In the genomic region with DNA sequence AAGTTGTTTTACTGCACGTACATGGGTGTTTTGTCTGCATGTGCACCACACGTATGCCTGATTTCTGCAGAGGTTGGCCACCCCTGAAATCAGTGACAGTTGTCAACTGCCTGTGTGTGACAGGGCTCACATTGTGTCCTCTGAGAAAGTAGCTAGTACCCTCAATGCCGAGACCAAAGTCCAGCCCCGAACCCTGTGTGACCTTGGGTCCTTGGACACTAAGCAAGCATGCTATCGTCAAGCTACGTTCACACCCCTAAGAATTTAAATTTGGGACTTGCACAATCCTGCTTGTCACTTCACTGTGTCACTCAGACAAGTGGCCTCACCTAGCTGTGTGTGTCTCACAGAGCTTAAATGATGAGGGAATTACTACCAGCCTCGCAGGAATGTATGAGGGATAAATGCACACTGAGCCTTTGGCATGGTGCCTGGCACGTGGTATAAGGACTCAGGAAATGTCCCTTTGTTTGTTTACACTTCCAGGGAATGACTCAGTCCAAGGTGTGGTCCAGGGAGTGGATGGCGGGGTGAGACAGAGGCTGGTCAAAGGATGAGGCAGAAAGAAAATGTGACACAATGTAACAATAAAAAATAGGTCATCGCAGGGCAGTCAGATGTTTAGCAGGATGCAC, we compare ENCODE assay signal across 13 mouse cellular contexts. TPM values are rescaled to one million over a fixed set of nuclear protein-coding genes. Genes with fewer than 3 reads are reported as not detected.
DNase-seq lines count a peak whose midpoint lies in the region; ATAC-seq lines count a peak whose summit lies in the region.
"Had no signal": no experiment of that assay in that cellular context is flagged by ENCODE, and none has a peak within 500 bp of the region (broad histone marks: within the 10 kb centered on the region; RNA-seq: fewer than 3 reads in every experiment).

No protein-coding gene starts in this region.

- H3K36me3 ChIP-seq in midbrain, embryonic 11.5 days (ENCODE audit: control insufficient read depth, insufficient read depth, low read length): no peaks in the 10 kb centered on the region
- H3K36me3 ChIP-seq in midbrain, embryonic 14.5 days (ENCODE audit: control insufficient read depth, insufficient read depth, low read length): peaks cover 5% of the 10 kb centered on the region
- peaks cover 23% of the 10 kb centered on the region for H3K36me3 ChIP-seq in liver, embryonic 15.5 days (replicated peaks)
- 0 out of 2 replicates have a peak, but pooled peaks cover under 1% of the 10 kb centered on the region for H3K36me3 ChIP-seq in stomach, embryonic 16.5 days (ENCODE audit: control insufficient read depth, insufficient read depth, low read length)

- WGBS in midbrain, embryonic 11.5 days: 77% methylated on average over 10 of the region's 10 CpGs
- WGBS in midbrain, embryonic 14.5 days: 75% methylated on average over 10 of the region's 10 CpGs
- WGBS in liver, embryonic 15.5 days (ENCODE audit: insufficient replicate concordance): 63% methylated on average over 10 of the region's 10 CpGs
- WGBS in stomach, embryonic 16.5 days: 43% methylated on average over 10 of the region's 10 CpGs

- H3K4me2 ChIP-seq in midbrain, embryonic 11.5 days: no peak overlapping the region
- no peak overlapping the region for H3K4me2 ChIP-seq in midbrain, embryonic 14.5 days (ENCODE audit: low read length)
- no peak overlapping the region for H3K4me2 ChIP-seq in liver, embryonic 15.5 days
- no peak overlapping the region for H3K4me2 ChIP-seq in stomach, embryonic 16.5 days (ENCODE audit: low read depth, low read length)
- H3K4me2 ChIP-seq: hindbrain, embryonic 15.5 days; neural tube, embryonic 15.5 days had no signal

- no peaks in the 10 kb centered on the region for H3K4me1 ChIP-seq in midbrain, embryonic 11.5 days (ENCODE audit: control insufficient read depth, insufficient read depth, low read length)
- H3K4me1 ChIP-seq in midbrain, embryonic 14.5 days (ENCODE audit: control insufficient read depth, insufficient read depth, low read length): no peaks in the 10 kb centered on the region
- peaks cover 43% of the 10 kb centered on the region for H3K4me1 ChIP-seq in liver, embryonic 15.5 days (replicated peaks)
- peaks cover 5% of the 10 kb centered on the region; the same call in 1 of the 2 replicates for H3K4me1 ChIP-seq in stomach, embryonic 16.5 days (ENCODE audit: control insufficient read depth, insufficient read depth, low read length)
- H3K4me1 ChIP-seq: hindbrain, embryonic 15.5 days; neural tube, embryonic 15.5 days had no signal

- no peak overlapping the region for H3K9ac ChIP-seq in midbrain, embryonic 11.5 days (ENCODE audit: low read length)
- H3K9ac ChIP-seq in midbrain, embryonic 14.5 days (replicated peaks; ENCODE audit: low read length): no peak overlapping the region
- no peak overlapping the region for H3K9ac ChIP-seq in liver, embryonic 15.5 days
- no peak overlapping the region for H3K9ac ChIP-seq in stomach, embryonic 16.5 days (ENCODE audit: low read length)
- H3K9ac ChIP-seq: hindbrain, embryonic 15.5 days; neural tube, embryonic 15.5 days had no signal

- no peaks in the 10 kb centered on the region for H3K9me3 ChIP-seq in midbrain, embryonic 11.5 days (ENCODE audit: control insufficient read depth, low read length)
- H3K9me3 ChIP-seq in midbrain, embryonic 14.5 days (ENCODE audit: control insufficient read depth, low read length): no peaks in the 10 kb centered on the region
- no peaks in the 10 kb centered on the region for H3K9me3 ChIP-seq in liver, embryonic 15.5 days (replicated peaks)
- H3K9me3 ChIP-seq in stomach, embryonic 16.5 days (replicated peaks; ENCODE audit: control insufficient read depth, low read length): no peaks in the 10 kb centered on the region
- H3K9me3 ChIP-seq: hindbrain, embryonic 15.5 days; megakaryocyte, embryonic 14.5 days; neural tube, embryonic 15.5 days had no signal

- no peak for ATAC-seq in midbrain, embryonic 11.5 days (ENCODE audit: low FRiP score)
- no peak for ATAC-seq in midbrain, embryonic 14.5 days (ENCODE audit: low FRiP score, low TSS enrichment)
- peak; percentile 10; the same call in 1 of the 2 replicates for ATAC-seq in liver, embryonic 15.5 days (ENCODE audit: insufficient read depth)
- peak; percentile 90 for ATAC-seq in stomach, embryonic 16.5 days (ENCODE audit: insufficient read depth, low FRiP score)

- no peak overlapping the region for H3K4me3 ChIP-seq in midbrain, embryonic 11.5 days (ENCODE audit: low read depth, low read length)
- no peak overlapping the region for H3K4me3 ChIP-seq in midbrain, embryonic 14.5 days (replicated peaks; ENCODE audit: low read depth, low read length)
- H3K4me3 ChIP-seq in liver, embryonic 15.5 days (replicated peaks): no peak overlapping the region
- no peak overlapping the region for H3K4me3 ChIP-seq in stomach, embryonic 16.5 days (replicated peaks; ENCODE audit: low read length)
- H3K4me3 ChIP-seq: hindbrain, embryonic 15.5 days; megakaryocyte, embryonic 14.5 days; neural tube, embryonic 15.5 days had no signal

- no peaks in the 10 kb centered on the region for H3K27me3 ChIP-seq in midbrain, embryonic 11.5 days (ENCODE audit: control insufficient read depth, insufficient read depth, low read length)
- no peaks in the 10 kb centered on the region for H3K27me3 ChIP-seq in midbrain, embryonic 14.5 days (ENCODE audit: control insufficient read depth, insufficient read depth, low read length)
- no peaks in the 10 kb centered on the region for H3K27me3 ChIP-seq in liver, embryonic 15.5 days
- no peaks in the 10 kb centered on the region for H3K27me3 ChIP-seq in stomach, embryonic 16.5 days (ENCODE audit: control insufficient read depth, insufficient read depth, low read length)
- H3K27me3 ChIP-seq: hindbrain, embryonic 15.5 days; neural tube, embryonic 15.5 days had no signal

- peak; percentile 31 to 54 for DNase-seq in cerebellum, postnatal 14 days
- DNase-seq in cerebellum, postnatal 4 days (ENCODE audit: low spot score in 2 of 2): no peak
- DNase-seq in midbrain, embryonic 11.5 days (ENCODE audit: low spot score, missing footprints): peak; percentile 71
- DNase-seq in midbrain, embryonic 14.5 days: no peak
- no peak for DNase-seq in frontal cortex, postnatal 25 days (ENCODE audit: low spot score in 2 of 2)
- no peak for DNase-seq in left cerebral cortex, adult 11 months (ENCODE audit: low spot score)
- DNase-seq: right cerebral cortex, postnatal 4 days; thymus, postnatal 4 days had no signal

- no peak overlapping the region for H3K27ac ChIP-seq in midbrain, embryonic 11.5 days (ENCODE audit: low read depth, low read length)
- H3K27ac ChIP-seq in midbrain, embryonic 14.5 days (replicated peaks; ENCODE audit: low read depth, low read length): no peak overlapping the region
- H3K27ac ChIP-seq in liver, embryonic 15.5 days (replicated peaks): no peak overlapping the region; the same call in 1 of the 2 replicates
- no peak overlapping the region for H3K27ac ChIP-seq in stomach, embryonic 16.5 days (ENCODE audit: low read length)
- H3K27ac ChIP-seq: hindbrain, embryonic 15.5 days; neural tube, embryonic 15.5 days had no signal

RNA-seq across cellular contexts. Expression of a gene that starts 18.0 kb away (rescaled TPM):
- polyA plus RNA-seq in midbrain, embryonic 11.5 days (2014; fragmentation: Nextera tagmentation; extraction: Ambion mirVana): 26.6 and 31.3 TPM in 2 replicates
- 40.6 and 46.7 TPM in 2 replicates for polyA plus RNA-seq in midbrain, embryonic 14.5 days (2014; fragmentation: Nextera tagmentation; extraction: Ambion mirVana)
- polyA plus RNA-seq in liver, embryonic 15.5 days (2015; fragmentation: Nextera tagmentation; extraction: Ambion mirVana): 1.6 and 2.1 TPM in 2 replicates
- polyA plus RNA-seq in stomach, embryonic 16.5 days (2015; fragmentation: Nextera tagmentation; extraction: Ambion mirVana): 1.4 TPM in 2 replicates

RNA-seq across cellular contexts. Expression of a gene that starts 22.9 kb away (rescaled TPM):
- 6.9 and 7.7 TPM in 2 replicates for polyA plus RNA-seq in midbrain, embryonic 11.5 days (2014; fragmentation: Nextera tagmentation; extraction: Ambion mirVana)
- 15.7 and 15.9 TPM in 2 replicates for polyA plus RNA-seq in midbrain, embryonic 14.5 days (2014; fragmentation: Nextera tagmentation; extraction: Ambion mirVana)
- 35.4 and 39.1 TPM in 2 replicates for polyA plus RNA-seq in liver, embryonic 15.5 days (2015; fragmentation: Nextera tagmentation; extraction: Ambion mirVana)
- 9.1 and 9.7 TPM in 2 replicates for polyA plus RNA-seq in stomach, embryonic 16.5 days (2015; fragmentation: Nextera tagmentation; extraction: Ambion mirVana)

RNA-seq across cellular contexts. Expression of a gene that starts 23.7 kb away (rescaled TPM):
- polyA plus RNA-seq in midbrain, embryonic 11.5 days (2014; fragmentation: Nextera tagmentation; extraction: Ambion mirVana): 2.7 and 3.2 TPM in 2 replicates
- 2.5 TPM in 2 replicates for polyA plus RNA-seq in midbrain, embryonic 14.5 days (2014; fragmentation: Nextera tagmentation; extraction: Ambion mirVana)
- polyA plus RNA-seq in liver, embryonic 15.5 days (2015; fragmentation: Nextera tagmentation; extraction: Ambion mirVana): 1.8 and 2.1 TPM in 2 replicates
- polyA plus RNA-seq in stomach, embryonic 16.5 days (2015; fragmentation: Nextera tagmentation; extraction: Ambion mirVana): 2.5 and 2.9 TPM in 2 replicates

RNA-seq across cellular contexts. Expression of a gene that starts 40.1 kb away (rescaled TPM):
- 12.8 and 14.6 TPM in 2 replicates for polyA plus RNA-seq in midbrain, embryonic 11.5 days (2014; fragmentation: Nextera tagmentation; extraction: Ambion mirVana)
- 20.7 and 26.0 TPM in 2 replicates for polyA plus RNA-seq in midbrain, embryonic 14.5 days (2014; fragmentation: Nextera tagmentation; extraction: Ambion mirVana)
- 6.4 and 7.4 TPM in 2 replicates for polyA plus RNA-seq in liver, embryonic 15.5 days (2015; fragmentation: Nextera tagmentation; extraction: Ambion mirVana)
- polyA plus RNA-seq in stomach, embryonic 16.5 days (2015; fragmentation: Nextera tagmentation; extraction: Ambion mirVana): 5.7 and 6.3 TPM in 2 replicates

RNA-seq across cellular contexts. Expression of a gene that starts 53.1 kb away (rescaled TPM):
- polyA plus RNA-seq in midbrain, embryonic 11.5 days (2014; fragmentation: Nextera tagmentation; extraction: Ambion mirVana): 11.7 and 13.9 TPM in 2 replicates
- 2.2 and 4.8 TPM in 2 replicates for polyA plus RNA-seq in midbrain, embryonic 14.5 days (2014; fragmentation: Nextera tagmentation; extraction: Ambion mirVana)
- polyA plus RNA-seq in liver, embryonic 15.5 days (2015; fragmentation: Nextera tagmentation; extraction: Ambion mirVana): 4.6 and 4.8 TPM in 2 replicates
- 6.9 and 11.0 TPM in 2 replicates for polyA plus RNA-seq in stomach, embryonic 16.5 days (2015; fragmentation: Nextera tagmentation; extraction: Ambion mirVana)

Comparison
In these comparisons a context has a peak if more than half of its experiments do, and no peak if none do; other contexts are left out.
1. DNase-seq: peak in cerebellum, postnatal 14 days (2 of 2) and midbrain, embryonic 11.5 days (single experiment); none in cerebellum, postnatal 4 days (0 of 2), midbrain, embryonic 14.5 days (single experiment), frontal cortex, postnatal 25 days (0 of 2) and left cerebral cortex, adult 11 months (single experiment).
2. ATAC-seq: peak in liver, embryonic 15.5 days (single experiment) and stomach, embryonic 16.5 days (single experiment); none in midbrain, embryonic 11.5 days (single experiment) and midbrain, embryonic 14.5 days (single experiment).